Mouse (Mus musculus) intestine, embryonic 14.5 days (tissue): ENCODE measurements around the gene Inpp5b. TPM values are rescaled to one million over a fixed set of nuclear protein-coding genes. Genes with fewer than 3 reads are reported as not detected.

Source experiments
- ATAC-seq: fragments of 200-750 bp; cut with Nextera tagmentation; replicated peaks from 2 replicates; pipeline ENCODE4 v1.8.0; 2017; ENCODE audit warnings: low read depth, moderate number of reproducible peaks, moderate TSS enrichment, moderate library complexity; ENCODE audit not compliant: low FRiP score, low TSS enrichment
- DNase-seq: peaks from one replicate; pipeline ENCODE4 v3.0.0-alpha.2; 2018; ENCODE audit warnings: low spot score
- H3K27ac ChIP-seq: fragments of 300-500 bp; sonication (generic); 2 replicates; pipeline ENCODE4 v1.5.1; 2014; ENCODE audit warnings: low read depth, mild to moderate bottlenecking, control low read depth
- H3K27me3 ChIP-seq: fragments of 300-500 bp; sonication (generic); replicated peaks from 2 replicates; pipeline ENCODE4 v1.6.1; 2014; ENCODE audit warnings: low read length, control low read depth; ENCODE audit not compliant: control insufficient read depth, insufficient read depth
- H3K36me3 ChIP-seq: fragments of 300-500 bp; sonication (generic); 2 replicates; pipeline ENCODE4 v1.6.1; 2014; ENCODE audit warnings: low read length, control low read depth; ENCODE audit not compliant: control insufficient read depth, insufficient read depth
- H3K4me1 ChIP-seq: fragments of 300-500 bp; sonication (generic); replicated peaks from 2 replicates; pipeline ENCODE4 v1.6.1; 2014; ENCODE audit warnings: low read length, control low read depth, mixed read lengths; ENCODE audit not compliant: control insufficient read depth, insufficient read depth
- H3K4me2 ChIP-seq: fragments of 300-500 bp; sonication (generic); 2 replicates; pipeline ENCODE4 v1.6.1; 2014; ENCODE audit warnings: low read length
- H3K4me3 ChIP-seq: fragments of 300-500 bp; sonication (generic); 2 replicates; pipeline ENCODE4 v1.5.1; 2014; ENCODE audit warnings: low read depth, low read length, control low read depth, mixed read lengths
- H3K9ac ChIP-seq: fragments of 300-500 bp; sonication (generic); 2 replicates; pipeline ENCODE4 v1.6.1; 2014; ENCODE audit warnings: mild to moderate bottlenecking, low read length
- H3K9me3 ChIP-seq: fragments of 300-500 bp; sonication (generic); 2 replicates; pipeline ENCODE4 v1.6.1; 2016; ENCODE audit warnings: low read length, control low read depth; ENCODE audit not compliant: control insufficient read depth
- WGBS: fragments of 180-500 bp; shearing (Covaris S2); extraction: QIAGEN DNeasy Blood & Tissue Kit; methylation state at CpG from one replicate; pipeline ENCODE4 v1.1.7; 2014; 5-methylcytosine and 5-hydroxymethylcytosine counted together
- polyA plus RNA-seq: library from polyadenylated mRNA; unstranded; fragments of >200 nt; fragmentation: Nextera tagmentation; extraction: Ambion mirVana; gene quantifications from 2 replicates; pipeline ENCODE4 v1.2.1, GENCODE M21; 2014

Gene Inpp5b
- polyA plus RNA-seq, 1 experiment from 2014 or later, result 31.2 TPM

GRCm38 (mm10) chr4:124808511-124808910 lies 66.9 kb downstream of the Inpp5b start:
- Histone ChIP-seq H3K4me3 (no peak overlapping the region), H3K4me2 (no peak overlapping the region), H3K9me3 (no peaks in the 10 kb centered on the region), H3K4me1 (peaks cover 2% of the 10 kb centered on the region), H3K36me3 (peaks cover 47% of the 10 kb centered on the region), H3K9ac (no peak overlapping the region), H3K27ac (no peak overlapping the region), H3K27me3 (no peaks in the 10 kb centered on the region)
- ATAC-seq (no peak), DNase-seq (no peak)
- WGBS, result 82% methylated on average over 5 of the region's 5 CpGs

GRCm38 (mm10) chr4:124809136-124809883 lies 67.7 kb downstream of the Inpp5b start:
- ATAC-seq (no peak), DNase-seq (no peak)
- Histone ChIP-seq H3K36me3 (peaks cover 46% of the 10 kb centered on the region), H3K4me1 (no peaks in the 10 kb centered on the region), H3K9ac (no peak overlapping the region), H3K27ac (no peak overlapping the region), H3K4me2 (no peak overlapping the region), H3K9me3 (no peaks in the 10 kb centered on the region), H3K27me3 (no peaks in the 10 kb centered on the region), H3K4me3 (no peak overlapping the region)
- WGBS, result 82% methylated on average over 9 of the region's 9 CpGs

DNA sequence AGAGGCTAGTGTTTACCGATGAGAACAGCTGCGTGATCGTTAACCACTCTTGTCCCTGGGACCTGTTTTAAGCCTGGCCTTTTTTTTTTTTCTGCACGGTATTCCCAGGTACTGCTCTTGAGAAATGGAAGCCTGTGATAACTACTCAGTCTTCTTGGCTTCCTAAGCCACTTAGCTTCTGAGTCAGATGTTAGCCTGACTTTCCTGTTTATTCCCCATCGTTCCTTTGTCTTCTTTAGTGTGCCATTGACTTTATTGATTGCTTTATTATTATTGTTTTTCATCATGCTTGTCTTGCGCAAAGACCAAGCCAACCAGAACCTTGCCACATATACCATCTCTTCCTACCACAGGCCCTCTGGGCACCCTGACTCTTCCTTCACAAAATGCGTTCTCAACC lies 68.4 kb downstream of the Inpp5b start:
- 87% methylated on average over 7 of the region's 7 CpGs for WGBS
- peaks cover 41% of the 10 kb centered on the region for H3K36me3 ChIP-seq
- H3K4me1 ChIP-seq, result no peaks in the 10 kb centered on the region
- H3K27ac ChIP-seq, result no peak overlapping the region
- no peaks in the 10 kb centered on the region for H3K9me3 ChIP-seq
- H3K4me2 ChIP-seq, result no peak overlapping the region
- H3K9ac ChIP-seq, result no peak overlapping the region
- H3K27me3 ChIP-seq, result no peaks in the 10 kb centered on the region
- no peak overlapping the region for H3K4me3 ChIP-seq
- DNase-seq (no peak), ATAC-seq (no peak)

- Histone ChIP-seq H3K27me3 (no peaks in the 10 kb centered on the region), H3K9me3 (no peaks in the 10 kb centered on the region), H3K9ac (no peak overlapping the region), H3K36me3 (peaks cover 31% of the 10 kb centered on the region), H3K27ac (no peak overlapping the region), H3K4me2 (no peak overlapping the region), H3K4me1 (no peaks in the 10 kb centered on the region), H3K4me3 (no peak overlapping the region)
- DNase-seq (no peak), ATAC-seq (no peak)
- 71% methylated on average over 9 of the region's 9 CpGs for WGBS
These were observed 69.8 kb downstream of the Inpp5b start for GRCm38 (mm10) chr4:124811347-124811975.

DNA sequence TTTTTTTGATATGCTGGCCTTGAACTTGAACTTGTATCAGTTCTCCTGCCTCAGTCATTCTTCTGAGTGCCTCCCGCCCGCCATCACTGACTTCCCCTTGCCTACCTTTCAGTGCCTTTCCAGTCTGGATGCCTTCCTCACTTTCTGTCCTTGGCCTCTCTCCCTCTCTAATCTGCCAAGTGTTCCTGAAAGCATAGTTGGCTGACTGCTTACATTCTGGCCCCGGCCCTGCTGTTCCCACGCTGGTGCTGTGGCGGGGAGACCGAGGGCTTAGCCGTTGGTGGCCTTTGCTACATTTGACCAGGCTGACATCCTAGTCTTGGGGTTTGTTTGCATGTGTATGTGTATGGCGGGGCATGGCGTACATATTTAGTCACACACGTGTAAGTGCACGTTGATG lies 74.3 kb downstream of the Inpp5b start:
- Histone ChIP-seq H3K9ac (no peak overlapping the region), H3K4me2 (no peak overlapping the region), H3K36me3 (peaks cover 24% of the 10 kb centered on the region), H3K4me1 (no peaks in the 10 kb centered on the region), H3K9me3 (no peaks in the 10 kb centered on the region), H3K27ac (no peak overlapping the region), H3K4me3 (no peak overlapping the region), H3K27me3 (no peaks in the 10 kb centered on the region)
- WGBS, result 93% methylated on average over 11 of the region's 11 CpGs
- DNase-seq, result no peak
- ATAC-seq, result no peak

GRCm38 (mm10) chr4:124817803-124818202 lies 76.2 kb downstream of the Inpp5b start:
- Histone ChIP-seq H3K27ac (no peak overlapping the region), H3K9ac (no peak overlapping the region), H3K9me3 (no peaks in the 10 kb centered on the region), H3K4me1 (no peaks in the 10 kb centered on the region), H3K4me2 (no peak overlapping the region), H3K36me3 (peaks cover 37% of the 10 kb centered on the region), H3K27me3 (no peaks in the 10 kb centered on the region), H3K4me3 (no peak overlapping the region)
- WGBS, result 28% methylated on average over 6 of the region's 6 CpGs
- ATAC-seq, result peak; percentile 82
- DNase-seq, result peak; percentile 61

GRCm38 (mm10) chr4:124818832-124819231 lies 77.2 kb downstream of the Inpp5b start:
- H3K9ac ChIP-seq, result no peak overlapping the region
- H3K27me3 ChIP-seq, result no peaks in the 10 kb centered on the region
- DNase-seq (no peak), ATAC-seq (no peak)
- WGBS, result 88% methylated on average over 4 of the region's 4 CpGs
- no peak overlapping the region for H3K27ac ChIP-seq
- peaks cover 47% of the 10 kb centered on the region for H3K36me3 ChIP-seq
- no peak overlapping the region for H3K4me3 ChIP-seq
- no peak overlapping the region for H3K4me2 ChIP-seq
- no peaks in the 10 kb centered on the region for H3K4me1 ChIP-seq
- H3K9me3 ChIP-seq, result no peaks in the 10 kb centered on the region

- Histone ChIP-seq H3K27ac (no peak overlapping the region), H3K9ac (no peak overlapping the region), H3K27me3 (no peaks in the 10 kb centered on the region), H3K4me1 (no peaks in the 10 kb centered on the region), H3K4me2 (no peak overlapping the region), H3K36me3 (peaks cover 72% of the 10 kb centered on the region), H3K4me3 (no peak overlapping the region), H3K9me3 (no peaks in the 10 kb centered on the region)
- 92% methylated on average over 6 of the region's 6 CpGs for WGBS
- no peak for ATAC-seq
- no peak for DNase-seq
These were observed 83.3 kb downstream of the Inpp5b start for GRCm38 (mm10) chr4:124824967-124825366.
